Mouse (Mus musculus) retina, embryonic 14.5 days (tissue): ENCODE data around the gene Syce2.
A peak's percentile ranks its signal among the peaks of the same experiment; 100 is the strongest.

Experiments used
- DNase-seq: peaks from one replicate; pipeline ENCODE4 v3.0.0-alpha.2; 2015; ENCODE audit warnings: low spot score

Syce2 gene

GRCm38 (mm10) chr8:84844397-84845070 lies 27.4 kb upstream of the Syce2 start:
- DNase-seq, result no peak

- DNase-seq, result peak; percentile 69
Observed at GRCm38 (mm10) chr8:84845355-84846093, 26.4 kb upstream of the Syce2 start.

- no peak for DNase-seq
Observed at GRCm38 (mm10) chr8:84846094-84846721, 25.7 kb upstream of the Syce2 start.

- peak; percentile 100 for DNase-seq
Observed at GRCm38 (mm10) chr8:84846722-84847572, 25.0 kb upstream of the Syce2 start, which contains the start of gene Calr. Gene Calr, minus strand, starts transcription at chr8:84846934.

GRCm38 (mm10) chr8:84847684-84848435 lies 24.1 kb upstream of the Syce2 start:
- no peak for DNase-seq

- no peak for DNase-seq
Observed at GRCm38 (mm10) chr8:84856434-84856833, 15.5 kb upstream of the Syce2 start.

GRCm38 (mm10) chr8:84856864-84857441 lies 15.0 kb upstream of the Syce2 start, which contains the start of gene Farsa:
Gene Farsa, plus strand, starts transcription at chr8:84856989.
- DNase-seq, result peak; percentile 97

- DNase-seq, result peak; percentile 37
Observed at GRCm38 (mm10) chr8:84872309-84872965, 526 bp downstream of the Syce2 start.

- DNase-seq, result no peak
Observed at GRCm38 (mm10) chr8:84873016-84873415, 1.1 kb downstream of the Syce2 start.

- DNase-seq, result no peak
Observed at GRCm38 (mm10) chr8:84874339-84874738, 2.4 kb downstream of the Syce2 start.

GRCm38 (mm10) chr8:84877297-84878035 lies 5.6 kb downstream of the Syce2 start:
- DNase-seq, result no peak

GRCm38 (mm10) chr8:84878915-84879314 lies 7.0 kb downstream of the Syce2 start:
- DNase-seq, result no peak

- no peak for DNase-seq
Observed at GRCm38 (mm10) chr8:84884728-84885127, 12.8 kb downstream of the Syce2 start.

GRCm38 (mm10) chr8:84888280-84888679 lies 16.4 kb downstream of the Syce2 start:
- no peak for DNase-seq

GRCm38 (mm10) chr8:84889141-84889540 lies 17.2 kb downstream of the Syce2 start:
- DNase-seq, result no peak

GRCm38 (mm10) chr8:84892993-84893708 lies 21.2 kb downstream of the Syce2 start:
- no peak for DNase-seq

GRCm38 (mm10) chr8:84893709-84894134 lies 21.8 kb downstream of the Syce2 start, which contains the start of gene Gcdh:
Gene Gcdh, minus strand, starts transcription at chr8:84893921.
- DNase-seq, result peak; percentile 94

GRCm38 (mm10) chr8:84895963-84896362 lies 24.1 kb downstream of the Syce2 start:
- no peak for DNase-seq

GRCm38 (mm10) chr8:84901071-84901470 lies 29.2 kb downstream of the Syce2 start:
- no peak for DNase-seq
